Mouse (Mus musculus) small intestine, adult 2 months (tissue): ENCODE results near the gene Sav1. TPM values are rescaled to one million over a fixed set of nuclear protein-coding genes. Genes with fewer than 3 reads are reported as not detected.

Experiments used
- H3K27ac ChIP-seq: fragments of 200-500 bp; 2 replicates; pipeline ENCODE4 v1.5.1; 2012; ENCODE audit warnings: low read depth, low read length, control low read depth, inconsistent platforms; ENCODE audit not compliant: insufficient read depth
- H3K27me3 ChIP-seq: fragments of 200-500 bp; 2 replicates; pipeline ENCODE4 v1.6.1; 2012; ENCODE audit warnings: mild to moderate bottlenecking, moderate library complexity, low read length, inconsistent platforms; ENCODE audit not compliant: control insufficient read depth, insufficient read depth
- H3K36me3 ChIP-seq: fragments of 200-500 bp; 2 replicates; pipeline ENCODE4 v1.6.1; 2012; ENCODE audit warnings: mild to moderate bottlenecking, low read length, control low read depth, inconsistent platforms; ENCODE audit not compliant: control insufficient read depth, insufficient read depth
- H3K4me1 ChIP-seq: fragments of 200-500 bp; 2 replicates; pipeline ENCODE4 v1.6.1; 2012; ENCODE audit warnings: low read length, inconsistent platforms, mixed read lengths; ENCODE audit not compliant: control insufficient read depth, insufficient read depth, insufficient read length
- H3K4me3 ChIP-seq: fragments of 200-500 bp; 2 replicates; pipeline ENCODE4 v1.5.1; 2012; ENCODE audit warnings: low read depth, mild to moderate bottlenecking, control low read depth, inconsistent platforms, low read length, moderate library complexity
- CTCF ChIP-seq: fragments of 200-500 bp; IDR thresholded peaks from 2 replicates; pipeline ENCODE4 v1.5.1; 2012; ENCODE audit warnings: low read depth, mild to moderate bottlenecking, control low read depth, inconsistent platforms, low read length, moderate library complexity, mixed read lengths; ENCODE audit not compliant: insufficient replicate concordance, insufficient read length; ENCODE audit errors: extremely low read depth
- POLR2A ChIP-seq: fragments of 200-500 bp; IDR thresholded peaks from 2 replicates; pipeline ENCODE4 v1.6.1; 2012; ENCODE audit warnings: low read depth, mild to moderate bottlenecking, control low read depth, inconsistent platforms, low read length, moderate library complexity
- WGBS: fragments of 180-500 bp; shearing (Covaris S2); methylation state at CpG from one replicate; pipeline ENCODE4 v1.1.7; 2018; 5-methylcytosine and 5-hydroxymethylcytosine counted together
- polyA plus RNA-seq: library from polyadenylated mRNA; depleted of rRNA; stranded (reverse); fragments of >200 nt; gene quantifications from 2 replicates; pipeline ENCODE4 v1.2.3, GENCODE M21; 2012

The Sav1 gene
- polyA plus RNA-seq, 1 experiment: 4.7 TPM

DNA sequence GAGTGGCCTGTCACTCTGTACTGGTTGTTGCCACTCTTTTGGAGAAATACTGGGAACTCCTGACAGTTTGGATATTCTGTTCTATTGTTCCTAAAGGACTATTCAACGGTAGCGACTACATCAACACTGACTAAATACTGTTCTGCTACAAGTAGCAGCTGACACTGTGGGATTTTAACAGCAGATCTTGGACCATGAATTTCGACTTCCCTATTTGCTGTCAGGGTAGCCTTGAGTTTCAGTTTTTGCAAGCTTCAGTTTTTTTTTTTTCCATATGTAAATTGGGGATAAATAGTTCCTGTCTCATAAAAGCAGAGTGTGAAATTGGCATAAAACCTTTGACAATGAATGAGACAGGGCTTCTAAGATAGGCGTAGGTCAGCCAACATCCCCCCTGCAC lies 23.6 kb upstream of the Sav1 start:
- WGBS: 93% methylated on average over 4 of the region's 4 CpGs
- no peaks in the 10 kb centered on the region for H3K27me3 ChIP-seq
- TF ChIP-seq POLR2A: no peak
- no peak for TF ChIP-seq CTCF
- no peaks in the 10 kb centered on the region for H3K4me1 ChIP-seq
- no peak overlapping the region for H3K4me3 ChIP-seq
- no peak overlapping the region for H3K27ac ChIP-seq
- H3K36me3 ChIP-seq: no peaks in the 10 kb centered on the region; the same call in 1 of the 2 replicates

DNA sequence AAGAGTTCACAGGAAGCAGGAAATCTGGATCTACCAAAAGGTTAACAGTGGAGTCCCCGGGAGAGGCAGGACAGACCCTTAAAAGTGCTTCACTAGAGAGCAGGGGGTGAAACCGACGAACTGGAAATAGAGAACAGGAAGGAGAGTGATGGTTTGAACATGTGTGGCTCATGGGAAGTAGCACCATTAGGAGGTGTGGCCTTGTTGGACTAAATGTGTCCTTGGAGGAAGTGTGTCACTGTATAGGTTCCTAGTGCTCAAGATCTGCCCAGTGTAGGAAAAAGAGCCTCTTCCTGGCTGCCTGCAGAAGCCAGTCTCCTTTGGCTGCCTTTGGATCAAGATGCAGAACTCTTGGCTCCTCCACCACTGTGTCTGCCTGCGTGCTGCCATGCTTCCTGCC lies 18.3 kb upstream of the Sav1 start:
- 85% methylated on average over 4 of the region's 4 CpGs for WGBS
- no peak overlapping the region for H3K27ac ChIP-seq
- no peaks in the 10 kb centered on the region for H3K4me1 ChIP-seq
- TF ChIP-seq CTCF (no peak), POLR2A (no peak)
- H3K4me3 ChIP-seq: no peak overlapping the region
- no peaks in the 10 kb centered on the region for H3K27me3 ChIP-seq
- H3K36me3 ChIP-seq: no peaks in the 10 kb centered on the region

DNA sequence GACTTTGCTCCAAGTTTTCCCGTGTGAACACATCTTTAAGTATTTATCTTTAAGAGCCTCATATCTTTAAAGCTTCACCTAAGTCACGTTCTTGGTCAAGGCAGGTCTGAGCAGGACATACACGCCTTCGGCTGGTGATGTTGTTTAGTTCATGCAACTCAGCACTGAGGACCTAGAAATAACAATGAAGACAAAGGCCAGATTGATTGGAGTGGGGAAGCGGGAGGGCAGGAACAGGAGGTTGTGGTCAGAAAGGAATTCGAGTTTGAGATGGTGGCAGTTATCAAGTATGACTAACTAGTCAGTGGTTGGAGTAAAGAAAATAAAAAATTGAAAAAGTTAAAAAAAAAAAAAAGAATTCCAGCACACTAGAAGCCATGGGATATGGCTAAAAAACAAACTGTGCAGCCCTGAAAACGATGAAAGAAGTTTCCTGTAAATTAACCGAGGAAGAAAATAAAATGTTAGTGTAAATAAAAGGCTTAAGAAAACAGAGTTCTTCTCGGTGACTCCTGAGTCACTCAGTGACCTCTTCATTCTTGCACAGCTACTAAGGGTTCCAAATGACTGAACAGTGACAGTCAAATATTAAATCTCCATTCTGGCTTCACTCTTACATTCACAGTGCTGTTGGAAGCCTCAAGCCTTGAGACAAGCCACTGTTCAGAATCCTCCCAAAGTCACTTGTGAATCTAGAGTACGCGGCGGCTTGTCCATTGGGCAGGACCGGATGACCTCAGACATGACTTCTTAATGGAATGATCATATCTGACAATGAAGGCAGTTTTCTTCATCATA lies 11.6 kb upstream of the Sav1 start:
- no peak overlapping the region for H3K27ac ChIP-seq
- no peaks in the 10 kb centered on the region for H3K4me1 ChIP-seq
- H3K36me3 ChIP-seq: no peaks in the 10 kb centered on the region
- no peaks in the 10 kb centered on the region for H3K27me3 ChIP-seq
- H3K4me3 ChIP-seq: no peak overlapping the region
- TF ChIP-seq POLR2A (no peak), CTCF (no peak)
- WGBS: 73% methylated on average over 13 of the region's 13 CpGs

DNA sequence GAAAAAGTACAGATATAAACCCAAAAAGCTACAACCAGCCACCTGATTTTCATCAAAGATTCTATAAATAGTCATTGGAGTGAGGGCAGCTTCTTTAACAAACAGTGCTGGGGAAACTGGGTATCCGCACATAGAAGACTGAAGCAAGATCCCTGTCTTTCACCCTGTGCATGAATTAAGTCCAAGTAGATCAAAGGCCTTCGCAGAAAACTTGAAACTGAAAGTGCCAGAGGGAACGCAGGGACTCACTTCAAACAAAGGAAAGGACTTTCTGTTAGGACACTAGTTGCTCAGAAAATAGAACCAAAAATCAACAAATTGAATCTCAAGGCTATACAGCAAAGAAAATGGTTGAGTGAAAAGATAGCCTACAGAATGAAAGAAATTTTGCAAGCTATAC lies 8.6 kb upstream of the Sav1 start:
- Histone ChIP-seq H3K4me3 (no peak overlapping the region), H3K4me1 (no peaks in the 10 kb centered on the region), H3K36me3 (no peaks in the 10 kb centered on the region), H3K27me3 (no peaks in the 10 kb centered on the region), H3K27ac (no peak overlapping the region)
- no peak for TF ChIP-seq POLR2A
- no peak for TF ChIP-seq CTCF
- 22% methylated on average over 3 of the region's 3 CpGs for WGBS

DNA sequence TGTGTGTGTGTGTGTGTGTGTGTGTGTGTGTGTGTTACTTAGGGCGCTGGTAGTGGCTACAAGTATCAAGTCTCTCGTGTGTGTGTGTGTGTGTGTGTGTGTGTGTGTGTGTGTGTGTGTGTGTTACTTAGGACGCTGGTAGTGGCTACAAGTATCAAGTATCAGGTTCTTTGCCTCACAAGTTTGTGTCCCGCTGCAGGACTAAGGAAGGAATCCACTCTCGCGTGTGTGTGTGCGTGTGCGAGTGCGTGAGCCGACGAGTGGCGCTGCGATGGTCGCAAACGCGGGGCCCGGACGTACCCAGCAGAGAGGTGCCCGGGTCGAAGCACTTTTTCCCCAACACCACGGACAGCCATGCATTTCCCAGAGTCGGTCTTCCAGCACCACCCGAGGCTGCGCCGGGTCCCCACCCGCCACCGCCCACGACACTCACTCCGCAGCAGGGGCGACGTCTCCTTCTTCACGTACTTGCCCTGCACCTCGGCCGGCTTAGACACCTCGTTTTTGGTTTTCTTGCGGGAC lies 500 bp downstream of the Sav1 start:
- TF ChIP-seq CTCF: no peak
- no peak for TF ChIP-seq POLR2A
- peak overlapping the region; percentile 97 for H3K4me3 ChIP-seq
- H3K4me1 ChIP-seq: peaks cover 1% of the 10 kb centered on the region; the same call in 1 of the 2 replicates
- WGBS: under 1% methylated on average over 36 of the region's 36 CpGs
- H3K27me3 ChIP-seq: no peaks in the 10 kb centered on the region
- peaks cover 20% of the 10 kb centered on the region for H3K36me3 ChIP-seq
- peak overlapping the region; percentile 65 for H3K27ac ChIP-seq

DNA sequence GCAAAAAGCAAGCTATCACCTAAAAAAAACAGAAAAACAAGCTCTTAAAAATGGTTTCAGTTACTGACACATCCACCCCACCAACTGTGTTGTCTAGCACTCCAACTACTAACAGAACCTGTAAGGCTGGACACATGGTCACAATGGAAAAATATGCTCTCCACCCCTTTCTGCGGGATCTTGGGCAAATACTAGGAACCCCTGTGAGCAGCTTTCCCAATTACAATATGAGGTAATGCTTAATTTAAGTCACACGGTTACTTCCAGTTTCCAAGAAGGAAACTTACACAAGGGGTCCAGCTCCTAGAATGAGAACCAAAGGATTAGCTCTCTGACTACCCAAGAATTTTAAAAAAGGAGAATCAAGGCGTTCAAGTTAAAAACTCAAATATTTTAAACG lies 1.3 kb downstream of the Sav1 start:
- peaks cover 1% of the 10 kb centered on the region; the same call in 1 of the 2 replicates for H3K4me1 ChIP-seq
- no peak overlapping the region for H3K27ac ChIP-seq
- H3K36me3 ChIP-seq: peaks cover 23% of the 10 kb centered on the region
- H3K27me3 ChIP-seq: no peaks in the 10 kb centered on the region
- no peak overlapping the region for H3K4me3 ChIP-seq
- no peak for TF ChIP-seq POLR2A
- TF ChIP-seq CTCF: no peak
- WGBS: 36% methylated on average over 4 of the region's 4 CpGs

DNA sequence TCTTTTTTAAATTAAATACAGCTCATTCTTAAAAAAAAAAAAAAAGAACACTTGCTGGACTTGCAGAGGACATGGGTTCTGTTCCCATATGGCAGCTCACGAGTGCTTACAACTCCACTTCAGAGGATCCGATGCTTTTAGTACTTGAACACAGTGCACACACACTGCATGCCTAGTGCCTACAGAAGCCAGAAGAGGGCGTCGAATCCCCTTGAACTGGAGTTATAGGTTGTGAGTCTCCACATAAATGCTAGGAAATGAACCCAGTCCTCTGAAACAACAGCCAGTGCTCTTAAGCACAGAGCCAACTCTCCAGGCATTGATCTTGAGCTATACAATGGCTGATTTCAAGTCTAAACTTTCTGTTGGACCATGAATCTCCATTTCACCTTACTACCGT lies 3.9 kb downstream of the Sav1 start:
- H3K4me3 ChIP-seq: no peak overlapping the region
- peaks cover 1% of the 10 kb centered on the region; the same call in 1 of the 2 replicates for H3K4me1 ChIP-seq
- H3K36me3 ChIP-seq: peaks cover 27% of the 10 kb centered on the region
- H3K27ac ChIP-seq: no peak overlapping the region
- TF ChIP-seq CTCF (no peak), POLR2A (no peak)
- H3K27me3 ChIP-seq: no peaks in the 10 kb centered on the region
- WGBS: 72% methylated on average over 5 of the region's 5 CpGs
